Mouse (Mus musculus) liver, embryonic 14.5 days (tissue): ENCODE data around the gene Eid3. TPM values are rescaled to one million over a fixed set of nuclear protein-coding genes. Genes with fewer than 3 reads are reported as not detected.
A peak's percentile ranks its signal among the peaks of the same experiment; 100 is the strongest.

Source experiments
- ATAC-seq: fragments of 200-750 bp; cut with Nextera tagmentation; 2 replicates; pipeline ENCODE4 v1.8.0; 2017; ENCODE audit warnings: moderate number of reproducible peaks, mild to moderate bottlenecking, moderate library complexity; ENCODE audit not compliant: insufficient read depth
- DNase-seq, 3 experiments: peaks; one replicate each; pipeline ENCODE4 v3.0.0-alpha.2; 2012 to 2013; ENCODE audit warnings: low read depth in 3 of 3, low spot score in 3 of 3
- H3K27ac ChIP-seq: fragments of 300-500 bp; sonication (generic); 2 replicates; pipeline ENCODE4 v1.5.1; 2014; ENCODE audit warnings: moderate library complexity, mild to moderate bottlenecking, control low read depth, inconsistent platforms
- H3K27me3 ChIP-seq: fragments of 300-500 bp; sonication (generic); 2 replicates; pipeline ENCODE4 v1.6.1; 2014; ENCODE audit warnings: mild to moderate bottlenecking, low read length, moderate library complexity; ENCODE audit not compliant: control insufficient read depth, insufficient read depth
- H3K36me3 ChIP-seq: fragments of 300-500 bp; sonication (generic); replicated peaks from 2 replicates; pipeline ENCODE4 v1.6.1; 2014; ENCODE audit warnings: low read depth; ENCODE audit not compliant: control insufficient read depth, insufficient read depth
- H3K4me1 ChIP-seq, 2 experiments: fragments of 200-500 bp in 1 of 2; fragments of 300-500 bp in 1 of 2; sonication (generic) in 1 of 2; replicated peaks; 2 replicates each; pipeline ENCODE4 v1.6.1; 2012 to 2014; ENCODE audit warnings: antibody characterized with exemption in 1 of 2, inconsistent platforms in 1 of 2, low read length in 1 of 2; ENCODE audit not compliant: control insufficient read depth in 2 of 2, insufficient read depth in 2 of 2
- H3K4me2 ChIP-seq: fragments of 300-500 bp; sonication (generic); 2 replicates; pipeline ENCODE4 v1.6.1; 2014; ENCODE audit warnings: low read depth, mild to moderate bottlenecking, control low read depth, moderate library complexity
- H3K4me3 ChIP-seq, 2 experiments: fragments of 200-500 bp in 1 of 2; fragments of 300-500 bp in 1 of 2; sonication (generic) in 1 of 2; 2 replicates each; pipeline ENCODE4 v1.5.1; 2012 to 2014; ENCODE audit warnings: low read depth in 2 of 2, low read length in 2 of 2, mild to moderate bottlenecking in 2 of 2, control low read depth in 1 of 2, inconsistent platforms in 1 of 2, moderate library complexity in 1 of 2; ENCODE audit not compliant: insufficient read depth in 1 of 2
- H3K9ac ChIP-seq: fragments of 300-500 bp; sonication (generic); replicated peaks from 2 replicates; pipeline ENCODE4 v1.6.1; 2014; ENCODE audit warnings: mild to moderate bottlenecking, control low read depth, moderate library complexity
- H3K9me3 ChIP-seq: fragments of 300-500 bp; sonication (generic); 2 replicates; pipeline ENCODE4 v1.6.1; 2016; ENCODE audit warnings: low read length, mixed read lengths; ENCODE audit not compliant: control insufficient read depth
- CTCF ChIP-seq: IDR thresholded peaks from 2 replicates; pipeline ENCODE4 v1.5.1; 2016; ENCODE audit warnings: antibody characterized with exemption, low read depth, control low read depth
- EP300 ChIP-seq: IDR thresholded peaks from 2 replicates; pipeline ENCODE4 v1.6.1; 2016; ENCODE audit warnings: antibody characterized with exemption, low read depth
- WGBS: fragments of 180-500 bp; shearing (Covaris S2); extraction: QIAGEN DNeasy Blood & Tissue Kit; methylation state at CpG from one replicate; pipeline ENCODE4 v1.1.7; 2014; ENCODE audit not compliant: insufficient replicate concordance; 5-methylcytosine and 5-hydroxymethylcytosine counted together
- polyA plus RNA-seq, 2 experiments: library from polyadenylated mRNA; depleted of rRNA in 1 of 2; stranded (reverse) in 1 of 2; unstranded in 1 of 2; fragments of >200 nt; fragmentation: Nextera tagmentation in 1 of 2; extraction: Ambion mirVana in 1 of 2; gene quantifications; 2 replicates each; pipeline versions ENCODE4 v1.2.1 to v1.2.3; 2012 to 2014

Gene Eid3
- polyA plus RNA-seq, 2 experiments: 0.33 TPM; not detected in 1

- Histone ChIP-seq H3K9me3 (no peaks in the 10 kb centered on the region), H3K27ac (peak overlapping the region; percentile 86), H3K4me1 (peaks cover 5 to 19% of the 10 kb centered on the region in 2 experiments), H3K4me2 (peak overlapping the region; percentile 87), H3K4me3 (peak overlapping the region; percentile 71 to 87), H3K9ac (peak overlapping the region; percentile 95), H3K27me3 (no peaks in the 10 kb centered on the region), H3K36me3 (peaks cover 15% of the 10 kb centered on the region)
- DNase-seq (peak; percentile 52 to 68 (median 52)), ATAC-seq (peak; percentile 58)
- no peak for TF ChIP-seq CTCF
- no peak for TF ChIP-seq EP300
- WGBS: under 1% methylated on average over 50 of the region's 50 CpGs
Measured at GRCm38 (mm10) chr10:82860181-82860928, 6.1 kb upstream of the Eid3 start.

- Histone ChIP-seq H3K4me2 (peak overlapping the region; percentile 87), H3K4me1 (peaks cover 5 to 19% of the 10 kb centered on the region in 2 experiments), H3K4me3 (peak overlapping the region; percentile 71 to 87), H3K9me3 (no peaks in the 10 kb centered on the region), H3K36me3 (peaks cover 15% of the 10 kb centered on the region), H3K9ac (peak overlapping the region; percentile 95), H3K27me3 (no peaks in the 10 kb centered on the region), H3K27ac (peak overlapping the region; percentile 86)
- ATAC-seq: no peak
- WGBS: 11% methylated on average over 8 of the region's 8 CpGs
- TF ChIP-seq EP300 (no peak), CTCF (no peak)
- no peak for DNase-seq
Measured at GRCm38 (mm10) chr10:82860929-82861315, 5.5 kb upstream of the Eid3 start.

GRCm38 (mm10) chr10:82863106-82863680 lies 3.2 kb upstream of the Eid3 start:
- no peak for TF ChIP-seq CTCF
- no peak for TF ChIP-seq EP300
- Histone ChIP-seq H3K9me3 (no peaks in the 10 kb centered on the region), H3K4me2 (no peak overlapping the region), H3K4me3 (no peak overlapping the region), H3K27me3 (no peaks in the 10 kb centered on the region), H3K9ac (no peak overlapping the region), H3K4me1 (peaks cover 4 to 15% of the 10 kb centered on the region in 2 experiments), H3K27ac (no peak overlapping the region), H3K36me3 (peaks cover 20% of the 10 kb centered on the region)
- 54% methylated on average over 5 of the region's 5 CpGs for WGBS
- ATAC-seq: no peak
- DNase-seq: no peak

GRCm38 (mm10) chr10:82863827-82864226 lies 2.6 kb upstream of the Eid3 start:
- Histone ChIP-seq H3K4me1 (peaks cover 0 to 11% of the 10 kb centered on the region in 2 experiments), H3K9ac (no peak overlapping the region), H3K9me3 (no peaks in the 10 kb centered on the region), H3K36me3 (peaks cover 22% of the 10 kb centered on the region), H3K27me3 (no peaks in the 10 kb centered on the region), H3K27ac (no peak overlapping the region), H3K4me3 (no peak overlapping the region), H3K4me2 (no peak overlapping the region)
- DNase-seq (no peak), ATAC-seq (no peak)
- WGBS: 73% methylated on average over 7 of the region's 7 CpGs
- TF ChIP-seq CTCF (no peak), EP300 (no peak)

- no peaks in the 10 kb centered on the region for H3K9me3 ChIP-seq
- ATAC-seq (no peak), DNase-seq (no peak)
- TF ChIP-seq CTCF: no peak
- TF ChIP-seq EP300: no peak
- WGBS: 79% methylated on average over 18 of the region's 18 CpGs
- peaks cover 0 to 6% of the 10 kb centered on the region in 2 experiments; a peak in 3 of 4 replicates for H3K4me1 ChIP-seq
- H3K36me3 ChIP-seq: peaks cover 22% of the 10 kb centered on the region
- no peak overlapping the region for H3K4me2 ChIP-seq
- H3K9ac ChIP-seq: no peak overlapping the region
- no peaks in the 10 kb centered on the region for H3K27me3 ChIP-seq
- H3K27ac ChIP-seq: no peak overlapping the region
- no peak overlapping the region for H3K4me3 ChIP-seq
Measured at GRCm38 (mm10) chr10:82866832-82867231, 406 bp downstream of the Eid3 start.
